Mouse (Mus musculus): ENCODE measurements at regions not wholly inside any gene's neighbourhood (a gene's known extent, or its start where the extent isn't known, plus 50 kb on each side); places are given as distances from the start of the nearest gene placed in this dataset.

- DNase-seq (ENCODE audit: low spot score): no peak
Measured at GRCm38 (mm10) chr3:104343096-104343495, 122.9 kb upstream of the Magi3 start.

GRCm38 (mm10) chr3:104342220-104342619 lies 122.0 kb upstream of the Magi3 start:
- DNase-seq (ENCODE audit: low spot score): no peak

- no peak for DNase-seq (ENCODE audit: low spot score)
Measured at GRCm38 (mm10) chr3:104340331-104340730, 120.2 kb upstream of the Magi3 start.

- no peak for DNase-seq (ENCODE audit: low spot score)
Measured at GRCm38 (mm10) chr3:104336867-104337266, 116.7 kb upstream of the Magi3 start.

- no peak for DNase-seq (ENCODE audit: low spot score)
Measured at GRCm38 (mm10) chr3:104336308-104336707, 116.1 kb upstream of the Magi3 start.

- no peak for DNase-seq (ENCODE audit: low spot score)
Measured at GRCm38 (mm10) chr3:104334760-104335159, 114.6 kb upstream of the Magi3 start.

- DNase-seq (ENCODE audit: low spot score): no peak
Measured at GRCm38 (mm10) chr3:104333345-104333744, 113.2 kb upstream of the Magi3 start.

- no peak for DNase-seq (ENCODE audit: low spot score)
Measured at GRCm38 (mm10) chr3:104330646-104331045, 110.5 kb upstream of the Magi3 start.

GRCm38 (mm10) chr3:104327829-104328228 lies 107.7 kb upstream of the Magi3 start:
- no peak for DNase-seq (ENCODE audit: low spot score)

- no peak for DNase-seq (ENCODE audit: low spot score)
Measured at GRCm38 (mm10) chr3:104327034-104327729, 107.0 kb upstream of the Magi3 start.

GRCm38 (mm10) chr3:104322591-104322990 lies 102.4 kb upstream of the Magi3 start:
- DNase-seq (ENCODE audit: low spot score): no peak

GRCm38 (mm10) chr3:104320404-104320803 lies 100.2 kb upstream of the Magi3 start:
- no peak for DNase-seq (ENCODE audit: low spot score)

- DNase-seq (ENCODE audit: low spot score): no peak
Measured at GRCm38 (mm10) chr3:104319377-104319776, 99.2 kb upstream of the Magi3 start.

- peak; percentile 69 for DNase-seq (ENCODE audit: low spot score)
Measured at GRCm38 (mm10) chr3:104318911-104319310, 98.7 kb upstream of the Magi3 start.

GRCm38 (mm10) chr3:104317528-104317927 lies 97.4 kb upstream of the Magi3 start:
- no peak for DNase-seq (ENCODE audit: low spot score)

- DNase-seq (ENCODE audit: low spot score): no peak
Measured at GRCm38 (mm10) chr3:104313063-104313462, 92.9 kb upstream of the Magi3 start.

GRCm38 (mm10) chr3:104306961-104307360 lies 86.8 kb upstream of the Magi3 start:
- no peak for DNase-seq (ENCODE audit: low spot score)

- no peak for DNase-seq (ENCODE audit: low spot score)
Measured at GRCm38 (mm10) chr3:104305904-104306563, 85.9 kb upstream of the Magi3 start.

GRCm38 (mm10) chr3:104303577-104303976 lies 83.4 kb upstream of the Magi3 start:
- DNase-seq (ENCODE audit: low spot score): no peak

GRCm38 (mm10) chr3:104300201-104300600 lies 80.0 kb upstream of the Magi3 start:
- no peak for DNase-seq (ENCODE audit: low spot score)

GRCm38 (mm10) chr3:104298878-104299277 lies 78.7 kb upstream of the Magi3 start:
- DNase-seq (ENCODE audit: low spot score): peak; percentile 37

GRCm38 (mm10) chr3:104298409-104298808 lies 78.2 kb upstream of the Magi3 start:
- no peak for DNase-seq (ENCODE audit: low spot score)

GRCm38 (mm10) chr3:104297112-104297511 lies 76.9 kb upstream of the Magi3 start:
- no peak for DNase-seq (ENCODE audit: low spot score)

- DNase-seq (ENCODE audit: low spot score): peak; percentile 42
Measured at GRCm38 (mm10) chr3:104295856-104296255, 75.7 kb upstream of the Magi3 start.

Measured in retina, embryonic 14.5 days (tissue).